Mouse (Mus musculus) thymus, postnatal 36 days (tissue): ENCODE measurements around the gene Sell.

Experiments
- DNase-seq, 2 experiments: peaks; one replicate each; pipeline ENCODE4 v3.0.0; 2022; ENCODE audit warnings: mixed read lengths in 2 of 2

Sell gene

GRCm38 (mm10) chr1:164075416-164075815 is 13.6 kb downstream of the Sell start:
- DNase-seq: no peak

- DNase-seq: no peak
Observed at GRCm38 (mm10) chr1:164076441-164076840, 14.7 kb downstream of the Sell start.

- peak in 1 of 2 experiments; percentile 55 for DNase-seq
Observed at GRCm38 (mm10) chr1:164077031-164077430, 15.2 kb downstream of the Sell start.

DNA sequence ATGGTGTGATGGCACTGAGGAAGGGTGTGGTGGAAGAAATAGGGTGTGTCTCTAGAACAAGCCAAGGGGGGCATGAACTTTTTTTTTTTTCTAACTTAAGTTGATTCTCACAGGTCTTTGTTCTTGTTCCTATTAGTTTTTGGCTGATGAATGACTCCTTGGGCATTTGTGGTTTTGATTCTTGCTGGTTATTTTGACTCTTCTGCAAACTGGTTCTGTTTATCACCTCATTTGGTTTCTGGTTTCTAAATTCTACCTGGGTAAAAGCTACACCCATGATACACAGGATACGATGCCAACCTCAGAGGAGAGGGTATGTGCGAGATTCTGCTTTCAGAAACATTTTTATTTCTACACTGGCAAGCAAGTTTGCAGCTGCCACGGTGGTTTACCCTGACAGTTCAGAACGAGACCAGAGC is 16.6 kb downstream of the Sell start:
- peak in 1 of 2 experiments; percentile 42 for DNase-seq

- DNase-seq: no peak
Observed at GRCm38 (mm10) chr1:164079091-164079490, 17.3 kb downstream of the Sell start.

DNA sequence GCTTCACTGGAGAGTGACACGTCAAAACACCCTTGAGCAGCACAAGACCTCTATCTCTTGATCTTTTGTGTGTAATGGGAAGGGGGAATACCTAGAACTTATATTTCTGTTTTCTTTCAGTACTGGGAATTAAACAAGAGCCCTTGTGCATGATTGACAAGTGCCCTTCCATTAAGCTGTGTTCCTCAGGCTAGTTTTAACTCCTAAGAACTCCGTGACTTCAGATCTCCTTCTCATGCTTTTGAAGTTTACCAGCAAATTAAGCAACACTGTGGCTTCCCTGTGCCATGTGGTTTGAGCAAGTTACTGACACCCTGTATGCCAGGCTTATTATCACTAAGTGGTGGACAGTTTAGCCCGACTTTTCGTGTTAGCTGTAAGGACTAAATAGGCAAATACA is 21.3 kb downstream of the Sell start:
- DNase-seq: no peak

- no peak for DNase-seq
Observed at GRCm38 (mm10) chr1:164086797-164087196, 25.0 kb downstream of the Sell start.

DNA sequence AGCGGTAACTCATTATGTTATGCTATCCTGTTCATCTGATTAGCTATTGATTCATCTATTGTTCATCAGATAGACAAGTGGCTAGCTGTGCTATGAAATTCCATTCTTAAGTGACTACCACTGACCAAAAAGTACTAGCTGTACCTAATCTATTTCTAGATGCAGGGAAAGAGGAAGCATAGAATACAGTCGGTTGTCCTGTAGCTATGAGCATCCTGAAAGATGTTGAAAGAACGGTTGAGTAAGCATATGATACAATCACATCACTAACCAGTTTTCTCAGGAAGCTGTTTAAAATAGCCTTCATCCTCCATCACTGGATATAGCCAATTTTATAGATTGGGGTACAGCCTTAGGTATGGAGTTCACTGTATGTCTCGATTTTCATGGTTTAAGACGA is 26.1 kb downstream of the Sell start:
- DNase-seq: no peak

GRCm38 (mm10) chr1:164096780-164097179 is 35.0 kb downstream of the Sell start:
- DNase-seq: no peak

- DNase-seq: no peak
Observed at GRCm38 (mm10) chr1:164097911-164098310, 36.1 kb downstream of the Sell start.

DNA sequence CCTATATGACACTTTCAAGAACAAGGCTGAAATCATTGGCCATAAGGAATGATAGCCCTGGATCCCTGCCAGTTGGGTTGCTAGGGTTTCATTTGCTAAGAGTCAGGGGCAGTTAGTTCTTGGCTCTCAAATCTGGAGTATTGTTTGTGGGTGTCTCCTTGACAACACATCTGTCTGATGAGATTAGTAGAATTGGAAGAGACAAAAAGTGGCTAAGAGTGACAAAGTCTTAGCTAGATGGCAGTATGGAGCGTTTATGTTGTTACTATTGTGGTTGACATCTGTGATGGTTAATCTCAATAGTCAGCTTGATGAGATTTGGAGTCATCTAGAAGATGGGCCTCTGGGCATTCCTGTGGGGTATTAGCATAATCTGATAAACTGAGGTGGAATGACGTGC is 36.6 kb downstream of the Sell start:
- DNase-seq: no peak

DNA sequence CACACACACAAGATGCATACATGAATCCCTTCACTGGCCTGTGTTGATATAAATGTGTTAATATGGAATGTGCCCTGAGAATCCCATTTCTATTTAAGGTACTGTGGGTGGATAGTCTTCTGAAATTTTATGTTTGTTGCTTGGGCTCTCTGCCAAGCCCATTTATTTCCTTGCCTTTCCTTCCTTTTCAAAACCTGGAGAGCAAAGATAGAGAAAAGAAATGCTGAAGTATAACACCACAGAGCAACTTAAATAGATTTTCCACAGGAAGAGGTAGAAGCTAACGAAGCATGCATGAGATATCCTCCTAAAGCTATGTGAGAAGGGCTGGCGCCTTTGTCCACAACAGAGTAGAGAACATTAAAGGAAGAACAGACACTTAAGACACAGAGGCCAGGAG is 48.0 kb downstream of the Sell start:
- DNase-seq: no peak

DNA sequence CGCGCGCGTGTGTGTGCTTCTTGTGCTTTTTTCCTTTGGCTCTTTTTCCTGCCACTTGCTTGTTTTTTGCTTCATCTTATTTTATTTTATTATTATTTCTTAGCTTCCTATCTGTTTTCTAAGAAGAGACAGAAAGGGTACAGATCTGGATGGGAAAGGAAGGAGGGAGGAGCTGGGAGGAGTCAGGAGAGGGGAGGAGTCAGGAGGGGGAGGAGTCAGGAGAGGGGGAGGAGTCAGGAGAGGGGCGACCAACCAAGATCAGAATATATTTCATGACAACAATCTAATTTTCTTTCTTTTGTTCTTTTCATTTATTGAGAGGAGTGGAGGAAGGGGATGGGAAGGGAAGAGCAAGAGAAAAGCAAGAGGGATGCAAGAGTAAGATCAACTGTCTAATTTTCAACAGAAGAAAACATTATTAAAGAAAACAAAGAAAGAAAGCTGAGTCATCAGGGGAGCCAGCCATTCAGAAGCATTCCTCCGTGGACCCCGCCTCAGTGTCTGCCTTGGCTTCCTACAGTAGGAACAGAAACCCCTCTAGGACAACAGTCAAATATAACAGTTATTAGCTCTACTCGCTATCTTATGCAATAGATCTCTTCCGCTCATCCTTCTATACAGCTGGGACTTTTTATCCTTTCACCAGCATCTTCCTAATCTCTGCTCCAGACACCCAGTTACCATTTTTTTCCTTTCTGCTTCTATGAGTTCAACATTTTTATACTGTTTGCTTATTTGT is 49.0 kb downstream of the Sell start:
- no peak for DNase-seq

DNA sequence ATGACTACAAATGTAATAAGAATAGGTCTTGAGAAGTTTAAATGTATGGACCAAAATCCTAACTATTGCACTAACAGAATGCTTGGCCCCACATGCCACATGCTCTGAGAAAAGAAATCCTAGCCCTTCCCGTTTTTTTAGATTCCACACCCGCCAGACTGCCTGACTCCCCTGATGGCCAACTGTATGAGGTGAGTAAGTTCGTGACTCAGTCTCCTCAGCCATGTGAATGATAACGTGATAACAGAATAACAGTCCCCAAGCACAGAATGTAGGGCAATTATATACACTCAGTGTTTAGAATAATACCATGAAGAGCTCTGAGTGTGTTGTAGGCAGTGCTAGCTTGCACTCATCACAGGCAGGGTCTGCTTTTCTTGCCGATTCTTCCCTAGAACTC is 52.5 kb downstream of the Sell start:
- DNase-seq: no peak

- DNase-seq: no peak
Observed at GRCm38 (mm10) chr1:164114947-164115493, 53.2 kb downstream of the Sell start, which contains the start of gene Selp. Selp (plus strand) TSS chr1:164115264.

- no peak for DNase-seq
Observed at GRCm38 (mm10) chr1:164115647-164116046, 53.9 kb downstream of the Sell start.

- DNase-seq: no peak
Observed at GRCm38 (mm10) chr1:164117869-164118268, 56.1 kb downstream of the Sell start.

DNA sequence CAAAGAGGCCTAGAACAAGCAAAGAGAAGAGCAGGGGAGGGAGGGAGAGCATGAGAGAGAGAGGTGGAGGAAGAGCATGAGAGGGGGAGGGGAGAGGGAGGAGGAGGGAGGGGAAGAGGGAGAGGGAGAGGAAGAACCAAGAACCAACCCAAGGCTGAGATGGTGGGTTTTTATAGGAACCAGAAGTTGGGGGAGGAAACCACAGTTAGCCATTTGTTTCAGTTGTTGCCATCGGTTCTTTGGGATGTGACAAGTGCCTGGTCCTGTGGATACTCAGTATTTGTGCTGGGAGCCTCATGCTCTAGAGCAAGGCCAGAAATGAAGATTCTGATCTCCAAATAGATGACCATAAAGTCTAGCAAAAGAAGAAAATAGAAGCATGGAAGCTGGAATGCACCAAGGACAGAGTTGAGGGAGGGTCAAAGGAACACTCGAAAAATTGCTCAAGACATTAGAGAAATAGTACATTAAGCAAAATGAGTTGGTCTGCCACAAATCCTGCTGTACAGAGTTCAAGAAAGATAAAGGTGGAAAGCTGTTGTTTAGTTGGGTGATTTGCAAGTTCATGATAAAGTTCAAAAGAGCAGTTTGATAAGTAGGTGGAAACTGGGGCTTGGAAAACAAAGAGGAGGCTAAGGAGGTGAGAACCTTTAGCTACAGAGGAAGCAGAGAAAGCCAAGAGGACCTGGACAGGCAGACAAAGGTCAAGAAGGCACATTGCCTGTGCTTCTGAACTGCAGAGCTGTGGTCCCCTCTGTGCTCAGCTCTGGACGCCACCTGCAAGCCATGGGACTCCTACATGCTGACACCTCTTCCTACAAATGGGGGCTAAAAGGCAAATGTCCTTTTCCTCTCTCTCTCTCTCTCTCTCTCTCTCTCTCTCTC is 58.4 kb downstream of the Sell start:
- no peak for DNase-seq

DNA sequence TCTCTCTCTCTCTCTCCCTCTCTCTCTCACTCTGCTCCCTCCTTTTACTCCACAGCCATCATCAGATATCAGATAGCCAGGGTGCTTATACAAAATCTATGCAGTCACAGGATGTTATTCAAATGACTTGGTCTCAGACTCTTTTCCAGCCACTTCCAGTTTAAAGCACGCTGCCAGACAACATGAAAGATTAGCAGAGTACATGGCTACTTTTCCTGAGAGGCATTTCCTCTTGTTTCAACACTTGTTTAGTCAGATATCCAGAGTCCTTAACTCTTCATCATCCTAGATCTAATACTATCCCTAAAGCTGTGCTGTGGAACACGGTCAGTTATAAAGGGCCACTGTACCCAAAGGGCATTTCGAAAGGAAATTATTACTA is 59.0 kb downstream of the Sell start:
- DNase-seq: no peak

DNA sequence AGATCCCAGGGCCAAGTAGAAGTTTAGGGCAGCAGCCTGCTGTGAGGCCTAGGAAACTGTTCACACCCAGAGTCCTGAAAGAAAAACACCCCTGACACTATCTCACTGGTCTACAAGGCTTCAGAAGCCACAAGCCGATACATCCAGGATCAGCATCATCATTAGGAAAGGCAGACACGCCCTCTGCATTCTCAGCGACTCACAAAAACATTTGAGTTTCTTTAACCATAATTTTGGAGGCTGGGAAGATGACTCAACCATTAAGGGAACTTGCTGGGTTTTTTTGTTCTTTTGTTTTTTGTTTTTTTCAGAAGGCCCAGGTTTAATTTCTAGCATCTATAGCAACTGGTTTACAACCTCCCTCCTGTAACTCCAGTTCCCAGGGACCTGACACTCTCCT is 62.1 kb downstream of the Sell start:
- DNase-seq: no peak

DNA sequence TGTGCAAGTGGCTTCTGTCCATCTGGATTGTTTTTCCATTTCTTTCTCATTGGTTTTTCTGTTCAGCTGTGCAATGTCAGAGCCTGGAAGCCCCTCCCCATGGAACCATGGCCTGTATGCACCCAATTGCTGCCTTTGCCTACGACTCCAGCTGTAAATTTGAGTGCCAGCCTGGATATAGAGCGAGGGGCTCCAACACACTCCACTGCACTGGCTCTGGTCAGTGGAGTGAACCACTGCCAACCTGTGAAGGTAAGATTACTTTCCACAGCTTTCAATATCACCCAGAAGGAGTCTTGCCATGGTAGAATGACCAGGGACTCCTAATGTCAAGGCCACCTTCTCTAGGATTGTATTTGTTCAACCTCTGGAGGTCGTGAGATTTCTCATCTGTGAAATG is 68.2 kb downstream of the Sell start:
- DNase-seq: no peak

DNA sequence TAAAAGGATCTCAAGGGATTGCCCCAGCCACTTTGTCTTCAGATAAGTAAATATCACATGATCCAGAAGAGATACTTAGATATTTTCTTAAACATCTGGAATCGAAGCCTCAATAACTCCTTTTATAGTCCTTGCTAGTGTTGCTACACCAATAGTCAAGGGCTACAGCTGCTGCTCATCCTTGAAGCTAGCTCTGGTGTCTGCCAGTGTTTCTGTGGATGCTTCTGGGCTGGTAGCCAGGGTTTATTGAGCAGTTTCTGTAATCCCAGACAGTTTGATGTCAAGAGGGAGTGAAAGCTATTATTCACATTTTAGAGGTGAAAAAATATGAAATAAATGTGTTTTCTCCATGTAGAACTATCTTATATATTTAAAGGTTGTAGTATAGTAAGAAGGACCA is 70.8 kb downstream of the Sell start:
- no peak for DNase-seq
